Mouse (Mus musculus) brown adipose tissue, adult 24 weeks (tissue): Measurements from ENCODE around the gene Tas2r126. TPM values are rescaled to one million over a fixed set of nuclear protein-coding genes. Genes with fewer than 3 reads are reported as not detected.

Experiments
- H3K27ac ChIP-seq: fragments of 200-500 bp; replicated peaks from 2 replicates; pipeline ENCODE4 v1.5.1; 2012; ENCODE audit warnings: low read depth, mild to moderate bottlenecking, low read length
- H3K4me1 ChIP-seq: fragments of 200-500 bp; 2 replicates; pipeline ENCODE4 v1.6.1; 2012; ENCODE audit warnings: low read length, mixed read lengths; ENCODE audit not compliant: control insufficient read depth, insufficient read depth, insufficient read length
- H3K4me3 ChIP-seq: fragments of 200-500 bp; 2 replicates; pipeline ENCODE4 v1.5.1; 2012; ENCODE audit warnings: low read depth, mild to moderate bottlenecking, low read length, moderate library complexity; ENCODE audit not compliant: insufficient read depth
- polyA plus RNA-seq: library from polyadenylated mRNA; stranded (reverse); fragments of >200 nt; gene quantifications from 2 replicates; pipeline ENCODE4 v1.2.4, GENCODE M21; 2012; ENCODE audit not compliant: missing spikeins, insufficient read depth, insufficient read length

Gene Tas2r126
- polyA plus RNA-seq = not detected in 2 replicates

GRCm38 (mm10) chr6:42434446-42434845 is at the start of gene Tas2r126:
TSS of gene Tas2r126 (plus strand) at chr6:42434535.
- no peak within 1 kb of the TSS for H3K4me3 ChIP-seq
- H3K4me1 ChIP-seq = no peaks in the 10 kb centered on the region; the same call in 1 of the 2 replicates
- no peak within 1 kb of the TSS for H3K27ac ChIP-seq

- H3K4me1 ChIP-seq = peaks cover 9% of the 10 kb centered on the region
- no peak overlapping the region for H3K4me3 ChIP-seq
- no peak overlapping the region for H3K27ac ChIP-seq
Measured at GRCm38 (mm10) chr6:42385635-42386034, 48.7 kb upstream of the Tas2r126 start.

- Histone ChIP-seq H3K4me1 (peaks cover 8% of the 10 kb centered on the region; the same call in 1 of the 2 replicates), H3K4me3 (no peak overlapping the region), H3K27ac (no peak overlapping the region)
Measured at GRCm38 (mm10) chr6:42391796-42392330, 42.5 kb upstream of the Tas2r126 start.

- H3K4me1 ChIP-seq = peaks cover 12% of the 10 kb centered on the region; the same call in 1 of the 2 replicates
- peak overlapping the region; percentile 62 for H3K27ac ChIP-seq
- H3K4me3 ChIP-seq = no peak overlapping the region
Measured at GRCm38 (mm10) chr6:42395960-42396809, 38.1 kb upstream of the Tas2r126 start.

- peak overlapping the region; percentile 35; the same call in 1 of the 2 replicates for H3K27ac ChIP-seq
- H3K4me3 ChIP-seq = no peak overlapping the region
Measured at GRCm38 (mm10) chr6:42397041-42397657, 37.2 kb upstream of the Tas2r126 start.

GRCm38 (mm10) chr6:42398285-42398684 is 36.0 kb upstream of the Tas2r126 start:
- H3K27ac ChIP-seq = no peak overlapping the region
- peaks cover 9% of the 10 kb centered on the region; the same call in 1 of the 2 replicates for H3K4me1 ChIP-seq
- H3K4me3 ChIP-seq = no peak overlapping the region

More at GRCm38 (mm10) chr6:42397041-42397657, 37.2 kb upstream of the Tas2r126 start:
- H3K4me1 ChIP-seq = peaks cover 9% of the 10 kb centered on the region; the same call in 1 of the 2 replicates

- H3K27ac ChIP-seq = no peak overlapping the region
- H3K4me3 ChIP-seq = no peak overlapping the region
- peaks cover 9% of the 10 kb centered on the region; the same call in 1 of the 2 replicates for H3K4me1 ChIP-seq
Measured at GRCm38 (mm10) chr6:42398998-42399397, 35.3 kb upstream of the Tas2r126 start.

GRCm38 (mm10) chr6:42399938-42400337 is 34.4 kb upstream of the Tas2r126 start, which contains the start of gene Tas2r143:
TSS of gene Tas2r143 (plus strand) at chr6:42400238.
- no peak within 1 kb of the TSS for H3K27ac ChIP-seq
- peaks cover 9% of the 10 kb centered on the region; the same call in 1 of the 2 replicates for H3K4me1 ChIP-seq
- no peak within 1 kb of the TSS for H3K4me3 ChIP-seq

GRCm38 (mm10) chr6:42405134-42405533 is 29.2 kb upstream of the Tas2r126 start, which contains the start of gene Tas2r135:
TSS of gene Tas2r135 (plus strand) at chr6:42405434.
- H3K4me1 ChIP-seq = no peaks in the 10 kb centered on the region
- H3K27ac ChIP-seq = no peak within 1 kb of the TSS
- no peak within 1 kb of the TSS for H3K4me3 ChIP-seq

GRCm38 (mm10) chr6:42419443-42419842 is 14.9 kb upstream of the Tas2r126 start:
- Histone ChIP-seq H3K4me1 (no peaks in the 10 kb centered on the region), H3K4me3 (no peak overlapping the region), H3K27ac (no peak overlapping the region)

- no peaks in the 10 kb centered on the region for H3K4me1 ChIP-seq
- H3K4me3 ChIP-seq = no peak overlapping the region
- H3K27ac ChIP-seq = no peak overlapping the region
Measured at GRCm38 (mm10) chr6:42421439-42421838, 12.9 kb upstream of the Tas2r126 start.

- Histone ChIP-seq H3K4me3 (no peak overlapping the region), H3K27ac (no peak overlapping the region), H3K4me1 (no peaks in the 10 kb centered on the region)
Measured at GRCm38 (mm10) chr6:42424472-42424871, 9.9 kb upstream of the Tas2r126 start.

- no peaks in the 10 kb centered on the region for H3K4me1 ChIP-seq
- no peak overlapping the region for H3K27ac ChIP-seq
- no peak overlapping the region for H3K4me3 ChIP-seq
Measured at GRCm38 (mm10) chr6:42426337-42426736, 8.0 kb upstream of the Tas2r126 start.

GRCm38 (mm10) chr6:42433554-42433953 is 781 bp upstream of the Tas2r126 start:
- H3K4me3 ChIP-seq = no peak overlapping the region
- no peak overlapping the region for H3K27ac ChIP-seq
- no peaks in the 10 kb centered on the region; the same call in 1 of the 2 replicates for H3K4me1 ChIP-seq

GRCm38 (mm10) chr6:42435490-42435889 is 1.2 kb downstream of the Tas2r126 start:
- Histone ChIP-seq H3K4me1 (no peaks in the 10 kb centered on the region; the same call in 1 of the 2 replicates), H3K27ac (no peak overlapping the region), H3K4me3 (no peak overlapping the region)
